Mouse (Mus musculus) spleen, adult 2 months (tissue): ENCODE measurements at regions not wholly inside any gene's neighbourhood (a gene's known extent, or its start where the extent isn't known, plus 50 kb on each side); places are given as distances from the start of the nearest gene placed in this dataset.

ENCODE experiments used
- CTCF ChIP-seq: fragments of 200-500 bp; IDR thresholded peaks from 2 replicates; pipeline ENCODE4 v1.5.1; 2011; ENCODE audit warnings: mild to moderate bottlenecking, inconsistent platforms; ENCODE audit not compliant: insufficient read depth, insufficient read length, insufficient replicate concordance; ENCODE audit errors: extremely low read depth
- POLR2A ChIP-seq: fragments of 200-500 bp; IDR thresholded peaks from 2 replicates; pipeline ENCODE4 v1.6.1; 2011; ENCODE audit warnings: low read depth, low read length, inconsistent platforms

DNA sequence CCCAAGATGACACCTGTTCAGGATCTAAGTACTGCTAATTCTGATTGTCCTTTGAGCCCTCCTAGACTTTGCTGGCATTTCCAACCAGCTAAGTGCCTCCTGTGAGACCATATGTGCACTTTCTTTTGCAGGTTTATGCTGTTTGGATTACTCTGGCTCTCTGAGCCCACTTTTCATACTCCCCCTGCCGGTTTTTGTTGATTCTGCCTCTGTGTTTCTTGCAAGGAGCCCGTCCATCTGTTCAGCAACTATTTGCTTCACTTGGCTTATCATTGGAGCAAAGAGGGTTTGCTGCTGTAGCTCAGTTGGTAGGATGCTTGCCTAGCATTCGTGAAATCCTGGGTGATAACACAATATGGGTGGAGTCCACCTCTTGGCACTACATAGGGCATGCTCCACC is 52.8 kb upstream of the Cldn5 start:
- TF ChIP-seq POLR2A = no peak
- no peak for TF ChIP-seq CTCF
